Mouse (Mus musculus): ENCODE results near the gene Asap2.

DNA sequence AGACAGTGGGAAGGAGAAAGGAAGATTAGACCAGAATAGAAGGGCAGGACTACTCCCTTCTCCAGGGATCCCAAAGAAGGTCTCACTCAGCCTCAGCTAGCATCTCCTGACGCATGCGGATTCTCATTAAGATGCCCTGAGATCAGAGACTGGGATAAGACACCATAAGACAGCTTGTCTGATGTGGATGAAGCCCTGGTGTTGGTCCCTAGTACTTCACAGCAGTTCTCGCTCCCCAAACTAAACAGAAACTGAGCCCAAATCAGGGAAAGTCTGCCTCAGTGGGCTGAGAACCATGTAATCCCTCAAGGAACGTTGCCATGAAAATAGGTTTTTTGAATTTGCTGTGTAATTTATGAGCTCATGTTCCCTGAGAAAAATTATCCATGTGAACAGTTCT is 136.3 kb downstream of the Asap2 start:
- TF ChIP-seq GATA1 (IDR thresholded peaks at IDR 0.05; ENCODE audit: low read length), result no peak
- TF ChIP-seq TAL1 (IDR thresholded peaks at IDR 0.05; ENCODE audit: low read length), result no peak

Measured in erythroblast, embryonic 14.5 days (primary cell).